In genomic region chr16:17583064-17583463, GRCm38 (mm10) we compare ENCODE assay signal across 9 mouse cellular contexts. TPM values are rescaled to one million over a fixed set of nuclear protein-coding genes. Genes with fewer than 3 reads are reported as not detected.
DNase-seq lines count a peak whose midpoint lies in the region; ATAC-seq lines count a peak whose summit lies in the region.
"Had no signal": no experiment of that assay in that cellular context is flagged by ENCODE, and none has a peak within 500 bp of the region (broad histone marks: within the 10 kb centered on the region; RNA-seq: fewer than 3 reads in every experiment).

Gene Slc7a4, minus strand, starts transcription at chr16:17583214.

- no peak within 1 kb of the TSS for H3K4me2 ChIP-seq in forebrain, embryonic 14.5 days (ENCODE audit: low read length)
- H3K4me2 ChIP-seq in neural tube, embryonic 14.5 days (ENCODE audit: low read depth, low read length): no peak within 1 kb of the TSS
- H3K4me2 ChIP-seq: embryonic facial prominence, embryonic 12.5 days had no signal

- no peaks in the 10 kb centered on the region for H3K4me1 ChIP-seq in forebrain, embryonic 14.5 days (ENCODE audit: control insufficient read depth, insufficient read depth, low read length)
- no peaks in the 10 kb centered on the region for H3K4me1 ChIP-seq in neural tube, embryonic 14.5 days (ENCODE audit: control insufficient read depth, insufficient read depth, low read length)
- H3K4me1 ChIP-seq: embryonic facial prominence, embryonic 12.5 days had no signal

- intact Hi-C loops in left cerebral cortex, postnatal 14 days (cut with DNase I): no loop called here

- WGBS in forebrain, embryonic 14.5 days: 14% methylated on average over 8 of the region's 8 CpGs
- WGBS in neural tube, embryonic 14.5 days: 16% methylated on average over 8 of the region's 8 CpGs

- H3K9me3 ChIP-seq in forebrain, embryonic 14.5 days (replicated peaks; ENCODE audit: control insufficient read depth, low read length): no peaks in the 10 kb centered on the region
- H3K9me3 ChIP-seq in neural tube, embryonic 14.5 days (ENCODE audit: control insufficient read depth, low read length): no peaks in the 10 kb centered on the region
- H3K9me3 ChIP-seq: embryonic facial prominence, embryonic 12.5 days had no signal

- no peaks in the 10 kb centered on the region for H3K36me3 ChIP-seq in forebrain, embryonic 14.5 days (ENCODE audit: control insufficient read depth, insufficient read depth, low read length)
- H3K36me3 ChIP-seq in neural tube, embryonic 14.5 days (ENCODE audit: control insufficient read depth, insufficient read depth, low read length): no peaks in the 10 kb centered on the region
- H3K36me3 ChIP-seq: embryonic facial prominence, embryonic 12.5 days had no signal

- no peak within 1 kb of the TSS for H3K9ac ChIP-seq in forebrain, embryonic 14.5 days (ENCODE audit: low read length)
- H3K9ac ChIP-seq in neural tube, embryonic 14.5 days (replicated peaks; ENCODE audit: low read depth, low read length): no peak within 1 kb of the TSS
- H3K9ac ChIP-seq: embryonic facial prominence, embryonic 12.5 days had no signal

- no peak for ATAC-seq in forebrain, embryonic 14.5 days
- no peak for ATAC-seq in neural tube, embryonic 14.5 days (ENCODE audit: low read depth)

- H3K4me3 ChIP-seq in forebrain, embryonic 14.5 days (ENCODE audit: low read depth, low read length): no peak within 1 kb of the TSS
- H3K4me3 ChIP-seq in neural tube, embryonic 14.5 days (ENCODE audit: low read depth, low read length): no peak within 1 kb of the TSS
- H3K4me3 ChIP-seq: embryonic facial prominence, embryonic 12.5 days had no signal

- DNase-seq in layer of hippocampus, adult 18-20 months (ENCODE audit: low spot score in 2 of 2): no peak
- no peak for DNase-seq in layer of hippocampus, adult 9-11 months
- peak; percentile 74 for DNase-seq in WW6 (ENCODE audit: low read depth, low spot score)
- peak; percentile 33 for DNase-seq in forebrain, embryonic 14.5 days (ENCODE audit: low spot score)
- DNase-seq in left cerebral cortex, postnatal 14 days (ENCODE audit: low spot score in 2 of 2): no peak
- DNase-seq in gastrocnemius, adult 18-20 months (ENCODE audit: low spot score): no peak
- DNase-seq in cerebellum, postnatal 36 days: no peak

- H3K27ac ChIP-seq in forebrain, embryonic 14.5 days (ENCODE audit: low read depth, low read length): no peak within 1 kb of the TSS
- no peak within 1 kb of the TSS for H3K27ac ChIP-seq in neural tube, embryonic 14.5 days (ENCODE audit: low read depth, low read length)
- H3K27ac ChIP-seq: embryonic facial prominence, embryonic 12.5 days had no signal

- no peaks in the 10 kb centered on the region for H3K27me3 ChIP-seq in forebrain, embryonic 14.5 days (replicated peaks; ENCODE audit: control insufficient read depth, insufficient read depth, low read length)
- H3K27me3 ChIP-seq in neural tube, embryonic 14.5 days (ENCODE audit: control insufficient read depth, insufficient read depth, low read length): no peaks in the 10 kb centered on the region

RNA-seq across cellular contexts. Expression of gene Slc7a4, which starts in this region (rescaled TPM):
- 10 to 100 TPM; 86.1 to 99.5 TPM for total RNA-seq in layer of hippocampus, adult 18-20 months (2021)
- 23.3 and 27.1 TPM in 2 replicates for polyA plus RNA-seq in forebrain, embryonic 14.5 days (2014; fragmentation: Nextera tagmentation; extraction: Ambion mirVana)
- total RNA-seq in left cerebral cortex, postnatal 14 days (2021): 10 to 100 TPM; 71.7 to 76.3 TPM
- 32.8 and 39.1 TPM in 2 replicates for polyA plus RNA-seq in neural tube, embryonic 14.5 days (2014; fragmentation: Nextera tagmentation; extraction: Ambion mirVana)
- under 1 TPM in 1 of 2 experiments, not detected in 1; 0.39 TPM for total RNA-seq in gastrocnemius, adult 18-20 months (2021)

Comparison
In these comparisons a context has a peak if more than half of its experiments do, and no peak if none do; other contexts are left out.
1. RNA of gene Slc7a4 (total RNA-seq): 86.1 to 99.5 TPM in layer of hippocampus, adult 18-20 months and 71.7 to 76.3 TPM in left cerebral cortex, postnatal 14 days; 0.39 TPM in gastrocnemius, adult 18-20 months; every median in the first group is over 10 times any median in the second.
2. DNase-seq: peak in WW6 (single experiment) and forebrain, embryonic 14.5 days (single experiment); none in layer of hippocampus, adult 18-20 months (0 of 2), layer of hippocampus, adult 9-11 months (single experiment), left cerebral cortex, postnatal 14 days (0 of 2), gastrocnemius, adult 18-20 months (single experiment) and cerebellum, postnatal 36 days (0 of 2).